ENCODE assay signal across 9 mouse cellular contexts in genomic region chr17:48362966-48363365, GRCm38 (mm10). TPM values are rescaled to one million over a fixed set of nuclear protein-coding genes. Genes with fewer than 3 reads are reported as not detected.
DNase-seq lines count a peak whose midpoint lies in the region; ATAC-seq and TF ChIP-seq lines count a peak whose summit lies in the region.
"Had no signal": no experiment of that assay in that cellular context is flagged by ENCODE, and none has a peak within 500 bp of the region (broad histone marks: within the 10 kb centered on the region; RNA-seq: fewer than 3 reads in every experiment).

No protein-coding gene starts in this region.

- WGBS in forebrain, embryonic 14.5 days, result 78% methylated on average over 8 of the region's 8 CpGs
- whole genome bisulfite sequencing in forebrain, embryonic 10.5 days, result 94% methylated on average over 8 of the region's 8 CpGs
- 75% methylated on average over 8 of the region's 8 CpGs for WGBS in lung, embryonic 14.5 days

- H3K4me1 ChIP-seq in forebrain, embryonic 14.5 days (ENCODE audit: control insufficient read depth, insufficient read depth, low read length), result no peaks in the 10 kb centered on the region
- H3K4me1 ChIP-seq in forebrain, embryonic 10.5 days, result peaks cover 7% of the 10 kb centered on the region
- H3K4me1 ChIP-seq in lung, embryonic 14.5 days (ENCODE audit: insufficient read depth), result no peaks in the 10 kb centered on the region

- H3K9ac ChIP-seq in forebrain, embryonic 14.5 days (ENCODE audit: low read length), result no peak overlapping the region
- H3K9ac ChIP-seq in lung, embryonic 14.5 days, result no peak overlapping the region

- no peaks in the 10 kb centered on the region for H3K36me3 ChIP-seq in forebrain, embryonic 14.5 days (ENCODE audit: control insufficient read depth, insufficient read depth, low read length)
- H3K36me3 ChIP-seq in forebrain, embryonic 10.5 days (replicated peaks), result no peaks in the 10 kb centered on the region
- no peaks in the 10 kb centered on the region for H3K36me3 ChIP-seq in lung, embryonic 14.5 days (ENCODE audit: insufficient read depth)

- no peak overlapping the region for H3K4me3 ChIP-seq in forebrain, embryonic 14.5 days (ENCODE audit: low read depth, low read length)
- no peak overlapping the region for H3K4me3 ChIP-seq in forebrain, embryonic 10.5 days
- no peak overlapping the region for H3K4me3 ChIP-seq in lung, embryonic 14.5 days (ENCODE audit: low read depth, low read length)

- H3K27ac ChIP-seq in forebrain, embryonic 14.5 days (ENCODE audit: low read depth, low read length), result no peak overlapping the region
- H3K27ac ChIP-seq in forebrain, embryonic 10.5 days, result no peak overlapping the region
- H3K27ac ChIP-seq in lung, embryonic 14.5 days (ENCODE audit: low read depth), result no peak overlapping the region

- H3K4me2 ChIP-seq in forebrain, embryonic 14.5 days (ENCODE audit: low read length), result no peak overlapping the region
- H3K4me2 ChIP-seq in lung, embryonic 14.5 days, result no peak overlapping the region

- TF ChIP-seq CTCF in lung, embryonic 14.5 days (IDR thresholded peaks at IDR 0.05; ENCODE audit: low read depth), result no peak

- H3K9me3 ChIP-seq in forebrain, embryonic 14.5 days (replicated peaks; ENCODE audit: control insufficient read depth, low read length), result no peaks in the 10 kb centered on the region
- H3K9me3 ChIP-seq in forebrain, embryonic 10.5 days, result no peaks in the 10 kb centered on the region
- no peaks in the 10 kb centered on the region for H3K9me3 ChIP-seq in lung, embryonic 14.5 days (ENCODE audit: low read depth, low read length)

- peak; percentile 32; the same call in 1 of the 2 replicates for ATAC-seq in forebrain, embryonic 14.5 days
- ATAC-seq in lung, embryonic 14.5 days (ENCODE audit: insufficient read depth), result no peak

- intact Hi-C loops in left cerebral cortex, postnatal 14 days (cut with DNase I), result no loop called here

- peak; percentile 75 for DNase-seq in forebrain, embryonic 14.5 days (ENCODE audit: low spot score)
- DNase-seq in forebrain, embryonic 10.5 days (ENCODE audit: extremely low spot score, low spot score), result no peak
- peak; percentile 73 for DNase-seq in lung, embryonic 14.5 days
- DNase-seq in lung, postnatal 25 days (ENCODE audit: low spot score), result no peak
- peak; percentile 75 to 87 for DNase-seq in cerebellum, postnatal 25 days
- peak; percentile 64 to 67 for DNase-seq in left cerebral cortex, postnatal 14 days (ENCODE audit: low spot score in 2 of 2)
- no peak for DNase-seq in c-Kit-positive CD71-positive TER-119-positive erythroid progenitor cells, embryonic 14.5 days (ENCODE audit: low spot score)
- DNase-seq in B cell, adult 2 months, result no peak

- H3K27me3 ChIP-seq in forebrain, embryonic 14.5 days (replicated peaks; ENCODE audit: control insufficient read depth, insufficient read depth, low read length), result no peaks in the 10 kb centered on the region
- no peaks in the 10 kb centered on the region for H3K27me3 ChIP-seq in forebrain, embryonic 10.5 days (ENCODE audit: poor library complexity, severe bottlenecking)
- H3K27me3 ChIP-seq in lung, embryonic 14.5 days (ENCODE audit: insufficient read depth, low read length), result no peaks in the 10 kb centered on the region

RNA-seq across cellular contexts. Expression of gene Treml1, which starts 3.2 kb away (rescaled TPM):
- 0.22 and 0.42 TPM in 2 replicates for polyA plus RNA-seq in forebrain, embryonic 14.5 days (2014; fragmentation: Nextera tagmentation; extraction: Ambion mirVana)
- polyA plus RNA-seq in forebrain, embryonic 10.5 days (2016; fragmentation: Nextera tagmentation; extraction: Ambion mirVana), result 1.5 and 2.6 TPM in 2 replicates
- 2.5 and 3.1 TPM in 2 replicates for polyA plus RNA-seq in lung, embryonic 14.5 days (2014; fragmentation: Nextera tagmentation; extraction: Ambion mirVana)
- under 1 TPM in 1 of 2 experiments, not detected in 1; 0.44 TPM for total RNA-seq in left cerebral cortex, postnatal 14 days (2021)

RNA-seq across cellular contexts. Expression of gene Trem2, which starts 16.8 kb away (rescaled TPM):
- 3.9 and 4.6 TPM in 2 replicates for polyA plus RNA-seq in forebrain, embryonic 14.5 days (2014; fragmentation: Nextera tagmentation; extraction: Ambion mirVana)
- polyA plus RNA-seq in forebrain, embryonic 10.5 days (2016; fragmentation: Nextera tagmentation; extraction: Ambion mirVana), result 0.87 and 1.2 TPM in 2 replicates
- 6.2 and 6.5 TPM in 2 replicates for polyA plus RNA-seq in lung, embryonic 14.5 days (2014; fragmentation: Nextera tagmentation; extraction: Ambion mirVana)
- total RNA-seq in left cerebral cortex, postnatal 14 days (2021), result 10 to 100 TPM in 1 of 2 experiments, 1 to 10 TPM in 1; 8.5 to 10.3 TPM
- total RNA-seq: hematopoietic stem cell, adult 5-6 weeks had no signal

RNA-seq across cellular contexts. Expression of gene Nfya, which starts 46.7 kb away (rescaled TPM):
- 20.7 and 23.2 TPM in 2 replicates for polyA plus RNA-seq in forebrain, embryonic 14.5 days (2014; fragmentation: Nextera tagmentation; extraction: Ambion mirVana)
- 18.7 and 19.0 TPM in 2 replicates for polyA plus RNA-seq in forebrain, embryonic 10.5 days (2016; fragmentation: Nextera tagmentation; extraction: Ambion mirVana)
- polyA plus RNA-seq in lung, embryonic 14.5 days (2014; fragmentation: Nextera tagmentation; extraction: Ambion mirVana), result 30.3 and 30.5 TPM in 2 replicates
- total RNA-seq in left cerebral cortex, postnatal 14 days (2021), result 10 to 100 TPM; 31.5 to 33.3 TPM

RNA-seq across cellular contexts. Expression of gene Oard1, which starts 46.8 kb away (rescaled TPM):
- 59.2 and 73.6 TPM in 2 replicates for polyA plus RNA-seq in forebrain, embryonic 14.5 days (2014; fragmentation: Nextera tagmentation; extraction: Ambion mirVana)
- 107 TPM in 2 replicates for polyA plus RNA-seq in forebrain, embryonic 10.5 days (2016; fragmentation: Nextera tagmentation; extraction: Ambion mirVana)
- polyA plus RNA-seq in lung, embryonic 14.5 days (2014; fragmentation: Nextera tagmentation; extraction: Ambion mirVana), result 75.2 and 77.9 TPM in 2 replicates
- total RNA-seq in left cerebral cortex, postnatal 14 days (2021), result 1 to 10 TPM; 9.4 to 9.7 TPM

RNA-seq across cellular contexts. Expression of gene B430306N03Rik, which starts 47.0 kb away (rescaled TPM):
- polyA plus RNA-seq in forebrain, embryonic 14.5 days (2014; fragmentation: Nextera tagmentation; extraction: Ambion mirVana), result 0.14 TPM in 1 of 2 replicates, not detected in the other
- polyA plus RNA-seq in forebrain, embryonic 10.5 days (2016; fragmentation: Nextera tagmentation; extraction: Ambion mirVana), result 0.06 TPM in 1 of 2 replicates, not detected in the other
- polyA plus RNA-seq in lung, embryonic 14.5 days (2014; fragmentation: Nextera tagmentation; extraction: Ambion mirVana), result 0.26 and 0.33 TPM in 2 replicates
- under 1 TPM; 0.08 to 0.11 TPM for total RNA-seq in left cerebral cortex, postnatal 14 days (2021)

Comparison
In these comparisons a context has a peak if more than half of its experiments do, and no peak if none do; other contexts are left out.
1. DNase-seq: peak in forebrain, embryonic 14.5 days (single experiment), lung, embryonic 14.5 days (single experiment), cerebellum, postnatal 25 days (2 of 2) and left cerebral cortex, postnatal 14 days (2 of 2); none in forebrain, embryonic 10.5 days (single experiment), lung, postnatal 25 days (single experiment), c-Kit-positive CD71-positive TER-119-positive erythroid progenitor cells, embryonic 14.5 days (single experiment) and B cell, adult 2 months (0 of 2).